Mouse (Mus musculus): Measurements from ENCODE around the gene Rgl1.
"Not testable (repeated sequence)": the region's sequence is repeated elsewhere in the genome, so short reads cannot be mapped to it uniquely, and the experiment has no call there.

DNA sequence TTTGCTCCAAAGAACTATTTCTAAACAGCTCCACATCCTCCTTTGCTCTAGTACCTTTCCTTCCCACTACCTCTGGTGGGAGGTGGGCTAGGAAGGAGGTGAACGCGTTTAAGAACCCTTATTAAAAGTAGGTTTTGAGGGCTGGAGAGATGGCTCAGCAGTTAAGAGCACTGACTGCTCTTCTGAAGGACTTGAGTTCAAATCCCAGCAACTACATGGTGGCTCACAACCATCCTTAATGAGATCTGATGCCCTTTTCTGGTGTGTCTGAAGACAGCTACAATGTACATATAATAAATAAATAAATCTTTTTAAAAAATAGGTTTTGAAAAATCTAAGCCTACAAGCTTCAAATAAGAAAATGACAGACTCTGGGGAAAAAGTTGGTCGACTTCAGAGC is 19.3 kb upstream of the Rgl1 start:
- TF ChIP-seq POLR2A (IDR thresholded peaks at IDR 0.05; ENCODE audit: low read depth, low read length); CTCF (IDR thresholded peaks at IDR 0.05; ENCODE audit: extremely low read depth, insufficient read length, insufficient replicate concordance, low read depth, low read length): not testable (repeated sequence)
